Mouse (Mus musculus) kidney, embryonic 14.5 days (tissue): ENCODE measurements around the gene Srgap3. TPM values are rescaled to one million over a fixed set of nuclear protein-coding genes. Genes with fewer than 3 reads are reported as not detected.

Source experiments
- ATAC-seq: fragments of 200-750 bp; cut with Nextera tagmentation; 2 replicates; pipeline ENCODE4 v1.8.0; 2017; ENCODE audit warnings: moderate number of reproducible peaks, mild to moderate bottlenecking, moderate TSS enrichment, moderate library complexity; ENCODE audit not compliant: low FRiP score, low TSS enrichment
- H3K27ac ChIP-seq: fragments of 300-500 bp; sonication (generic); 2 replicates; pipeline ENCODE4 v1.5.1; 2014; ENCODE audit warnings: low read depth, mild to moderate bottlenecking, low read length, moderate library complexity, mixed read lengths
- H3K27me3 ChIP-seq: fragments of 300-500 bp; sonication (generic); 2 replicates; pipeline ENCODE4 v1.6.1; 2014; ENCODE audit warnings: mild to moderate bottlenecking, low read length; ENCODE audit not compliant: control insufficient read depth, insufficient read depth
- H3K36me3 ChIP-seq: fragments of 300-500 bp; sonication (generic); 2 replicates; pipeline ENCODE4 v1.6.1; 2014; ENCODE audit warnings: low read length, mixed read lengths; ENCODE audit not compliant: control insufficient read depth, insufficient read depth
- H3K4me1 ChIP-seq: fragments of 300-500 bp; sonication (generic); 2 replicates; pipeline ENCODE4 v1.6.1; 2014; ENCODE audit warnings: low read length, mixed read lengths; ENCODE audit not compliant: control insufficient read depth, insufficient read depth
- H3K4me2 ChIP-seq: fragments of 300-500 bp; sonication (generic); replicated peaks from 2 replicates; pipeline ENCODE4 v1.6.1; 2014; ENCODE audit warnings: low read depth, mild to moderate bottlenecking, low read length
- H3K4me3 ChIP-seq: fragments of 300-500 bp; sonication (generic); 2 replicates; pipeline ENCODE4 v1.5.1; 2014; ENCODE audit warnings: mild to moderate bottlenecking, low read length
- H3K9ac ChIP-seq: fragments of 300-500 bp; sonication (generic); 2 replicates; pipeline ENCODE4 v1.6.1; 2014; ENCODE audit warnings: low read depth, mild to moderate bottlenecking, low read length, moderate library complexity
- H3K9me3 ChIP-seq: fragments of 300-500 bp; sonication (generic); 2 replicates; pipeline ENCODE4 v1.6.1; 2016; ENCODE audit warnings: low read length; ENCODE audit not compliant: control insufficient read depth
- WGBS: fragments of 180-500 bp; shearing (Covaris S2); extraction: QIAGEN DNeasy Blood & Tissue Kit; methylation state at CpG from one replicate; pipeline ENCODE4 v1.1.7; 2014; 5-methylcytosine and 5-hydroxymethylcytosine counted together
- polyA plus RNA-seq: library from polyadenylated mRNA; unstranded; fragments of >200 nt; fragmentation: Nextera tagmentation; extraction: Ambion mirVana; gene quantifications from 2 replicates; pipeline ENCODE4 v1.2.1, GENCODE M21; 2014

Gene Srgap3
- polyA plus RNA-seq, 1 experiment from 2014 or later: 6.9 TPM

GRCm38 (mm10) chr6:112903226-112903625, 43.8 kb downstream of the Srgap3 start:
- 21% methylated on average over 7 of the region's 7 CpGs for WGBS
- no peak overlapping the region for H3K27ac ChIP-seq
- 0 out of 2 replicates have a peak, but pooled peaks have one; percentile 32 for ATAC-seq

DNA sequence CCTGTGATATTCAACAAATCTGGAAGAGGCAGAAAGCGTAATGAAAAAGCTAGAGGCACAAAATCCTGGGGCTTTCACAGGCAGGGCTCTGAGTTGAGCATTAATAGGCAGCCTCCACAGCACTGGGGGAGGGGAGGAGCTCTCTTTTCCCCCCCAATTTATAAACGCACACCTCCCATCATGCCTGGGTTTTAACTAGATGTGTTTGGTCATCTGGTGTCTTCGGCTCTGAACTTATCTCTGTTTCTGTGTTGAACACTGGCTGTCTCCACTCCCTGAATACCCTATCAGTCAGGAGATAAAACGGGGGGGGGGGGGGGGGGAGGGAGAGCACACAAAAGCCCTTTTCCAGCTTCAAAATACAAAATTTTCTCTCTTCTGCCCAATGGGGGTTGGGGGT, 44.3 kb downstream of the Srgap3 start:
- H3K4me1 ChIP-seq: no peaks in the 10 kb centered on the region
- no peaks in the 10 kb centered on the region for H3K9me3 ChIP-seq
- H3K27me3 ChIP-seq: no peaks in the 10 kb centered on the region
- 44% methylated on average over 3 of the region's 4 CpGs for WGBS
- H3K9ac ChIP-seq: no peak overlapping the region
- ATAC-seq: no peak
- H3K27ac ChIP-seq: no peak overlapping the region
- no peak overlapping the region for H3K4me3 ChIP-seq
- no peak overlapping the region for H3K4me2 ChIP-seq
- H3K36me3 ChIP-seq: no peaks in the 10 kb centered on the region

More at GRCm38 (mm10) chr6:112903226-112903625, 43.8 kb downstream of the Srgap3 start:
- H3K36me3 ChIP-seq: no peaks in the 10 kb centered on the region
- H3K4me3 ChIP-seq: no peak overlapping the region
- no peaks in the 10 kb centered on the region for H3K27me3 ChIP-seq
- H3K9ac ChIP-seq: no peak overlapping the region
- H3K4me2 ChIP-seq: no peak overlapping the region
- no peaks in the 10 kb centered on the region for H3K4me1 ChIP-seq
- H3K9me3 ChIP-seq: no peaks in the 10 kb centered on the region

GRCm38 (mm10) chr6:112900306-112900705, 46.8 kb downstream of the Srgap3 start:
- Histone ChIP-seq H3K9ac (no peak overlapping the region), H3K36me3 (no peaks in the 10 kb centered on the region), H3K4me1 (no peaks in the 10 kb centered on the region), H3K27me3 (no peaks in the 10 kb centered on the region), H3K4me3 (no peak overlapping the region), H3K27ac (no peak overlapping the region), H3K9me3 (no peaks in the 10 kb centered on the region), H3K4me2 (no peak overlapping the region)
- no peak for ATAC-seq
- 83% methylated on average over 6 of the region's 6 CpGs for WGBS

DNA sequence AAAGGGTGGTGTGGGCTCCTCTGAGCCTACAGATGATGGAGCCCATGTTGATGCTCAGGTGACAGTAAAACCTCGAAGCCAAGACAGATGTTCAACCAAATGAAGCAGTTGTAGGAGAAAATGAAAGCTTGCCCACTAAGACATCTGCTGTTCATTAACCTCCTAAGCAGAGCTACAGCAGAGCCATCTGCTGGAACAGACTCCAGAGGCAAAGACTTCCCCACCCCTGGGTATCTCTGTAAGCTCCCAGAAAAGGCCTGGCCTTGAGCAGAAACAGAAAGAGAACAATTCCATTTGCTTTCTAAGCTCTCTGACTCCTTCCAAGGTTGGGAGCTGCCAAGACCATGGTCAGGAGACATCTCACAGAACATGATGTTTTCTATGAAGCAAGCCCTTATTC, 47.4 kb downstream of the Srgap3 start:
- Histone ChIP-seq H3K27ac (no peak overlapping the region), H3K4me1 (no peaks in the 10 kb centered on the region), H3K9me3 (no peaks in the 10 kb centered on the region), H3K4me3 (no peak overlapping the region), H3K4me2 (no peak overlapping the region), H3K27me3 (no peaks in the 10 kb centered on the region), H3K9ac (no peak overlapping the region), H3K36me3 (no peaks in the 10 kb centered on the region)
- ATAC-seq: no peak
- WGBS: 73% methylated on average over 1 of the region's 1 CpGs

- 90% methylated on average over 5 of the region's 5 CpGs for WGBS
- H3K9me3 ChIP-seq: no peaks in the 10 kb centered on the region
Observed at GRCm38 (mm10) chr6:112899276-112899675, 47.8 kb downstream of the Srgap3 start.

GRCm38 (mm10) chr6:112898435-112898834, 48.6 kb downstream of the Srgap3 start:
- ATAC-seq: no peak
- WGBS: 61% methylated on average over 4 of the region's 4 CpGs
- no peak overlapping the region for H3K4me2 ChIP-seq
- H3K27me3 ChIP-seq: no peaks in the 10 kb centered on the region
- H3K4me1 ChIP-seq: no peaks in the 10 kb centered on the region
- H3K4me3 ChIP-seq: no peak overlapping the region
- no peaks in the 10 kb centered on the region for H3K9me3 ChIP-seq
- no peak overlapping the region for H3K9ac ChIP-seq
- H3K27ac ChIP-seq: no peak overlapping the region
- H3K36me3 ChIP-seq: no peaks in the 10 kb centered on the region

More at GRCm38 (mm10) chr6:112899276-112899675, 47.8 kb downstream of the Srgap3 start:
- H3K27ac ChIP-seq: no peak overlapping the region
- H3K27me3 ChIP-seq: no peaks in the 10 kb centered on the region
- H3K4me2 ChIP-seq: no peak overlapping the region
- H3K4me1 ChIP-seq: no peaks in the 10 kb centered on the region
- no peak overlapping the region for H3K9ac ChIP-seq
- no peak for ATAC-seq
- no peaks in the 10 kb centered on the region for H3K36me3 ChIP-seq
- no peak overlapping the region for H3K4me3 ChIP-seq

DNA sequence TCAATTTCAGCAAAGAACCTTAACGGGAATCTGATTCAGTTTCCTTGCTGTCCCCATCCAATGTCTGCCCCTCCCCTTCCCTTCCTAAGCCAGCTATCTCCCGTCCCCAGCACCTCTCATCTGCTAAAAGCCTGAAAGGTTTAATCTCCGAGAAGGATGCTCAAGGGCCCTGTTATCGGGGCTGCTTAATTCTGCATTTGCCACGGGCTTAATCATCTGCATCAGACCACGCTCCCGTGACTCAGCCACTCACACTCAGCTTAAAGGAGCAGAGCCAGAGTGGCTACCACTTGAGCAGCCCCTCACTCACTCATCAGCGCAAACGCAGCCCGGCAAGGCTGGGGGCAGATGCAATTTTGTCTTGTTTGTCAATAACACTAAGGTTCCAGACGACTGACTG, 50.7 kb downstream of the Srgap3 start:
- no peaks in the 10 kb centered on the region for H3K36me3 ChIP-seq
- ATAC-seq: no peak
- H3K9ac ChIP-seq: no peak overlapping the region
- H3K27ac ChIP-seq: no peak overlapping the region
- 63% methylated on average over 11 of the region's 11 CpGs for WGBS
- H3K4me2 ChIP-seq: no peak overlapping the region
- no peaks in the 10 kb centered on the region for H3K9me3 ChIP-seq
- no peaks in the 10 kb centered on the region for H3K27me3 ChIP-seq
- H3K4me1 ChIP-seq: no peaks in the 10 kb centered on the region
- no peak overlapping the region for H3K4me3 ChIP-seq

GRCm38 (mm10) chr6:112890331-112890751, 56.7 kb downstream of the Srgap3 start:
- H3K4me3 ChIP-seq: no peak overlapping the region
- no peak overlapping the region for H3K9ac ChIP-seq
- H3K9me3 ChIP-seq: no peaks in the 10 kb centered on the region
- no peaks in the 10 kb centered on the region for H3K36me3 ChIP-seq
- H3K4me1 ChIP-seq: no peaks in the 10 kb centered on the region
- no peak overlapping the region for H3K4me2 ChIP-seq
- no peak for ATAC-seq
- 68% methylated on average over 2 of the region's 2 CpGs for WGBS
- no peaks in the 10 kb centered on the region for H3K27me3 ChIP-seq
- H3K27ac ChIP-seq: no peak overlapping the region

GRCm38 (mm10) chr6:112883588-112884135, 63.4 kb downstream of the Srgap3 start:
- no peak for ATAC-seq
- no peak overlapping the region for H3K27ac ChIP-seq
- H3K9me3 ChIP-seq: no peaks in the 10 kb centered on the region
- 82% methylated on average over 5 of the region's 5 CpGs for WGBS
- 0 out of 2 replicates have a peak, but pooled peaks cover 13% of the 10 kb centered on the region for H3K4me1 ChIP-seq
- H3K27me3 ChIP-seq: no peaks in the 10 kb centered on the region
- no peak overlapping the region for H3K9ac ChIP-seq
- no peak overlapping the region for H3K4me2 ChIP-seq
- no peaks in the 10 kb centered on the region for H3K36me3 ChIP-seq
- H3K4me3 ChIP-seq: no peak overlapping the region
